Mouse (Mus musculus) cerebellum, adult 11-12 months (tissue): ENCODE results near the gene Lrfn5.

Experiments
- DNase-seq: peaks from one replicate; pipeline ENCODE4 v3.0.0; 2022

The Lrfn5 gene

GRCm38 (mm10) chr12:61522829-61523370 lies at the start of gene Lrfn5:
Gene Lrfn5, plus strand, starts transcription at chr12:61523150.
- peak; percentile 34 for DNase-seq

GRCm38 (mm10) chr12:61521501-61522147 lies 1.3 kb upstream of the Lrfn5 start:
- peak; percentile 2 for DNase-seq

GRCm38 (mm10) chr12:61522148-61522828 lies 662 bp upstream of the Lrfn5 start:
- DNase-seq: no peak

- DNase-seq: peak; percentile 2
Measured at GRCm38 (mm10) chr12:61523631-61524182, 757 bp downstream of the Lrfn5 start.

GRCm38 (mm10) chr12:61524183-61524651 lies 1.3 kb downstream of the Lrfn5 start:
- DNase-seq: peak; percentile 4

GRCm38 (mm10) chr12:61526199-61526598 lies 3.2 kb downstream of the Lrfn5 start:
- peak; percentile 26 for DNase-seq

- DNase-seq: no peak
Measured at GRCm38 (mm10) chr12:61579949-61580348, 57.0 kb downstream of the Lrfn5 start.

GRCm38 (mm10) chr12:61600305-61600704 lies 77.4 kb downstream of the Lrfn5 start:
- no peak for DNase-seq

- no peak for DNase-seq
Measured at GRCm38 (mm10) chr12:61607871-61608270, 84.9 kb downstream of the Lrfn5 start.

GRCm38 (mm10) chr12:61610081-61610480 lies 87.1 kb downstream of the Lrfn5 start:
- no peak for DNase-seq

- DNase-seq: no peak
Measured at GRCm38 (mm10) chr12:61624532-61624931, 101.6 kb downstream of the Lrfn5 start.

- DNase-seq: no peak
Measured at GRCm38 (mm10) chr12:61654380-61654779, 131.4 kb downstream of the Lrfn5 start.

GRCm38 (mm10) chr12:61723158-61723557 lies 200.2 kb downstream of the Lrfn5 start:
- DNase-seq: no peak

GRCm38 (mm10) chr12:61807073-61807605 lies 284.2 kb downstream of the Lrfn5 start:
- no peak for DNase-seq

- DNase-seq: no peak
Measured at GRCm38 (mm10) chr12:61823601-61824000, 300.7 kb downstream of the Lrfn5 start.

- DNase-seq: no peak
Measured at GRCm38 (mm10) chr12:61826311-61826710, 303.4 kb downstream of the Lrfn5 start.

GRCm38 (mm10) chr12:61842599-61843291 lies 319.8 kb downstream of the Lrfn5 start:
- DNase-seq: no peak

- DNase-seq: no peak
Measured at GRCm38 (mm10) chr12:61854183-61854582, 331.2 kb downstream of the Lrfn5 start.
